Comparison of ENCODE assay signal across 27 mouse cellular contexts in genomic region chr5:144084271-144084670, GRCm38 (mm10). TPM values are rescaled to one million over a fixed set of nuclear protein-coding genes. Genes with fewer than 3 reads are reported as not detected.
A peak's percentile ranks its signal among the peaks of the same experiment; 100 is the strongest.
DNase-seq lines count a peak whose midpoint lies in the region; ATAC-seq and TF ChIP-seq lines count a peak whose summit lies in the region.
"Had no signal": no experiment of that assay in that cellular context is flagged by ENCODE, and none has a peak within 500 bp of the region (broad histone marks: within the 10 kb centered on the region; RNA-seq: fewer than 3 reads in every experiment).

No protein-coding gene starts in this region.

- TF ChIP-seq POLR2A in CH12.LX (IDR thresholded peaks at IDR 0.05; ENCODE audit: low read depth, low read length) (no peak), ES-Bruce4 (IDR thresholded peaks at IDR 0.05; ENCODE audit: insufficient read depth, low read length) (peak; percentile 16)

- TF ChIP-seq RAD21 in CH12.LX (IDR thresholded peaks at IDR 0.05; ENCODE audit: low read depth, low read length) = no peak

- WGBS in liver, embryonic 11.5 days = 65% methylated on average over 4 of the region's 4 CpGs

- dilution Hi-C loops in CH12.LX (cut with MboI; ENCODE audit: extremely low pct_ligation_motif_present, extremely low pct_unique_long_range_greater_than_20kb, low sequenced_read_pairs) = no loop called here

- no peak for ATAC-seq in liver, embryonic 11.5 days (replicated peaks; ENCODE audit: low FRiP score)
- ATAC-seq: CD4-positive, CD25-positive, alpha-beta regulatory T cell, adult 4 months; forebrain, embryonic 13.5 days; intestine, embryonic 16.5 days; Patski had no signal

- peaks cover 4% of the 10 kb centered on the region for H3K9me3 ChIP-seq in CH12.LX (replicated peaks; ENCODE audit: low read length)
- no peaks in the 10 kb centered on the region; the same call in 1 of the 2 replicates for H3K9me3 ChIP-seq in ES-Bruce4 (replicated peaks; ENCODE audit: control insufficient read depth, insufficient read depth, low read length, poor library complexity, severe bottlenecking)
- no peaks in the 10 kb centered on the region for H3K9me3 ChIP-seq in liver, embryonic 11.5 days (ENCODE audit: control insufficient read depth, low read length)
- H3K9me3 ChIP-seq: embryonic facial prominence, embryonic 13.5 days; forebrain, embryonic 13.5 days; heart, embryonic 12.5 days; hindbrain, embryonic 15.5 days had no signal

- H3K4me1 ChIP-seq in CH12.LX (ENCODE audit: control insufficient read depth in 1 of 2, insufficient read depth in 2 of 2) = no peaks in the 10 kb centered on the region
- peaks cover 6% of the 10 kb centered on the region for H3K4me1 ChIP-seq in ES-Bruce4 (ENCODE audit: control insufficient read depth, insufficient read depth, low read length)
- H3K4me1 ChIP-seq in liver, embryonic 11.5 days (replicated peaks; ENCODE audit: control insufficient read depth, insufficient read depth, low read length) = no peaks in the 10 kb centered on the region
- H3K4me1 ChIP-seq: embryonic facial prominence, embryonic 13.5 days; forebrain, embryonic 13.5 days; heart, embryonic 12.5 days; hindbrain, embryonic 15.5 days had no signal

- in situ Hi-C loops in CH12.LX (cut with MboI; ENCODE audit: low pct_ligation_motif_present, low pct_unique_long_range_greater_than_20kb, low sequenced_read_pairs) = no loop called here

- H3K9ac ChIP-seq in CH12.LX (ENCODE audit: insufficient read depth, low read depth) (no peak overlapping the region), ES-Bruce4 (ENCODE audit: low read depth, poor library complexity, severe bottlenecking) (no peak overlapping the region)
- no peak overlapping the region for H3K9ac ChIP-seq in liver, embryonic 11.5 days (ENCODE audit: low read depth, low read length)
- H3K9ac ChIP-seq: embryonic facial prominence, embryonic 13.5 days; forebrain, embryonic 13.5 days; forebrain, postnatal 0 days; heart, embryonic 12.5 days; hindbrain, embryonic 15.5 days had no signal

- peak; percentile 7 for DNase-seq in CH12.LX (ENCODE audit: extremely low read depth)
- peak; percentile 97 for DNase-seq in R1 (ENCODE audit: low read depth, low spot score)
- no peak for DNase-seq in embryo, embryonic 10 days (ENCODE audit: low spot score)
- DNase-seq in liver, embryonic 11.5 days (ENCODE audit: low spot score) = no peak
- no peak for DNase-seq in layer of hippocampus, postnatal 10 days (ENCODE audit: low spot score in 2 of 2)
- DNase-seq: adrenal gland, postnatal 10 days; B cell, adult 2 months; cerebellum, adult 11 months; cerebellum, adult 8-10 months; cerebellum, postnatal 14 days; gastrocnemius, postnatal 14 days; heart, postnatal 36 days had no signal

- H3K27ac ChIP-seq in CH12.LX (ENCODE audit: insufficient read depth, low read depth) (no peak overlapping the region), ES-Bruce4 (ENCODE audit: insufficient read depth, low read length) (peak overlapping the region; percentile 97)
- no peak overlapping the region for H3K27ac ChIP-seq in liver, embryonic 11.5 days (ENCODE audit: low read depth, low read length)
- H3K27ac ChIP-seq: embryonic facial prominence, embryonic 13.5 days; forebrain, embryonic 13.5 days; hindbrain, embryonic 15.5 days had no signal

- peaks cover 27% of the 10 kb centered on the region for H3K27me3 ChIP-seq in CH12.LX (replicated peaks)
- H3K27me3 ChIP-seq in ES-Bruce4 (ENCODE audit: control insufficient read depth, insufficient read depth, low read length, poor library complexity, severe bottlenecking) = no peaks in the 10 kb centered on the region
- no peaks in the 10 kb centered on the region for H3K27me3 ChIP-seq in liver, embryonic 11.5 days (replicated peaks; ENCODE audit: control insufficient read depth, insufficient read depth, low read length)
- H3K27me3 ChIP-seq: embryonic facial prominence, embryonic 13.5 days; forebrain, embryonic 13.5 days; heart, embryonic 12.5 days; hindbrain, embryonic 15.5 days; Patski had no signal

- TF ChIP-seq EP300 in CH12.LX (IDR thresholded peaks at IDR 0.05; ENCODE audit: low read length) (no peak), ES-Bruce4 (IDR thresholded peaks at IDR 0.05; ENCODE audit: insufficient read depth, low read depth, low read length) (no peak)

- H3K36me3 ChIP-seq in CH12.LX (replicated peaks in 1 of 2; ENCODE audit: control insufficient read depth in 1 of 2, insufficient read depth in 1 of 2, low read length in 1 of 2) (no peaks in the 10 kb centered on the region), ES-Bruce4 (ENCODE audit: control insufficient read depth, insufficient read depth, low read length, poor library complexity, severe bottlenecking) (no peaks in the 10 kb centered on the region)
- H3K36me3 ChIP-seq in liver, embryonic 11.5 days (ENCODE audit: control insufficient read depth, insufficient read depth, low read length) = no peaks in the 10 kb centered on the region
- H3K36me3 ChIP-seq: embryonic facial prominence, embryonic 13.5 days; heart, embryonic 12.5 days; hindbrain, embryonic 15.5 days had no signal

- no peak for TF ChIP-seq CTCF in CH12.LX (conservative IDR thresholded peaks at IDR 0.05 in 1 of 2, IDR thresholded peaks at IDR 0.05 in 1 of 2; ENCODE audit: low read depth in 2 of 2, low read length in 2 of 2)
- TF ChIP-seq CTCF in ES-Bruce4 (IDR thresholded peaks at IDR 0.05; ENCODE audit: low read depth, low read length) = no peak

- no peaks in the 10 kb centered on the region for H3K79me2 ChIP-seq in CH12.LX (replicated peaks; ENCODE audit: control insufficient read depth, extremely low read depth, insufficient read depth, poor library complexity, severe bottlenecking)

- H3K4me3 ChIP-seq in CH12.LX (replicated peaks in 1 of 3; ENCODE audit: low read depth in 2 of 3, low read length in 2 of 3, poor library complexity in 1 of 3) = no peak overlapping the region
- H3K4me3 ChIP-seq in ES-Bruce4 (ENCODE audit: low read depth, low read length) = no peak overlapping the region
- no peak overlapping the region for H3K4me3 ChIP-seq in liver, embryonic 11.5 days (ENCODE audit: low read depth, low read length)
- H3K4me3 ChIP-seq: embryonic facial prominence, embryonic 13.5 days; forebrain, embryonic 13.5 days; heart, embryonic 12.5 days; hindbrain, embryonic 15.5 days had no signal

- no peak overlapping the region for H3K4me2 ChIP-seq in CH12.LX (ENCODE audit: insufficient read depth, low read depth, poor library complexity, severe bottlenecking)
- H3K4me2 ChIP-seq in liver, embryonic 11.5 days = no peak overlapping the region
- H3K4me2 ChIP-seq: embryonic facial prominence, embryonic 13.5 days; forebrain, embryonic 13.5 days; heart, embryonic 12.5 days; hindbrain, embryonic 15.5 days had no signal

TF ChIP-seq in CH12.LX, 34 proteins besides CTCF, POLR2A, EP300 and RAD21:
- no peak for TF ChIP-seq MXI1 (IDR thresholded peaks at IDR 0.05; ENCODE audit: low read depth, low read length)
- TF ChIP-seq ETS1 (conservative IDR thresholded peaks at IDR 0.05; ENCODE audit: low read depth, low read length) = no peak
- TF ChIP-seq ZNF384 (IDR thresholded peaks at IDR 0.05; ENCODE audit: low read depth, low read length) = no peak
- TF ChIP-seq MAFK (IDR thresholded peaks at IDR 0.05; ENCODE audit: insufficient replicate concordance, low read length) = no peak
- no peak for TF ChIP-seq SIN3A (IDR thresholded peaks at IDR 0.05; ENCODE audit: low read length)
- no peak for TF ChIP-seq MEF2A (IDR thresholded peaks at IDR 0.05; ENCODE audit: borderline replicate concordance, low read depth, low read length)
- no peak for TF ChIP-seq CHD1 (IDR thresholded peaks at IDR 0.05; ENCODE audit: low read depth, low read length)
- no peak for TF ChIP-seq POLR2AphosphoS2 (IDR thresholded peaks at IDR 0.05; ENCODE audit: low read depth, low read length)
- no peak for TF ChIP-seq JUND (conservative IDR thresholded peaks at IDR 0.05; ENCODE audit: low read depth, low read length)
- TF ChIP-seq RCOR1 (conservative IDR thresholded peaks at IDR 0.05; ENCODE audit: low read depth, low read length) = no peak
- no peak for TF ChIP-seq NELFE (IDR thresholded peaks at IDR 0.05; ENCODE audit: low read depth, low read length)
- no peak for TF ChIP-seq E2F4 (IDR thresholded peaks at IDR 0.05; ENCODE audit: insufficient replicate concordance, low read depth, low read length)
- no peak for TF ChIP-seq TCF12 (IDR thresholded peaks at IDR 0.05; ENCODE audit: low read depth, low read length)

RNA-seq across cellular contexts. Expression of gene Lmtk2, which starts 16.0 kb away (rescaled TPM):
- 9.4 and 10.1 TPM in 2 replicates for total RNA-seq in CH12.LX (2012; rRNA removed)
- total RNA-seq in CH12.LX (2014; rRNA removed) = 5.7 and 5.9 TPM in 2 replicates
- polyA plus RNA-seq in CH12.LX (2012; ENCODE audit: insufficient read length, low read depth) = 4.3 and 5.1 TPM in 2 replicates
- polyA plus RNA-seq in ES-Bruce4 (2011; ENCODE audit: insufficient read depth, insufficient read length, low read depth, missing spikeins) = 46.2 and 47.1 TPM in 2 replicates
- polyA plus RNA-seq in liver, embryonic 11.5 days (2014; fragmentation: Nextera tagmentation; extraction: Ambion mirVana) = 4.9 and 5.7 TPM in 2 replicates
- total RNA-seq in layer of hippocampus, postnatal 10 days (2021) = 10 to 100 TPM; 83.0 to 91.0 TPM

RNA-seq across cellular contexts. Expression of gene Ocm, which starts 57.8 kb away (rescaled TPM):
- total RNA-seq in CH12.LX (2012; rRNA removed) (not detected in 2 replicates), CH12.LX (2014; rRNA removed) (not detected in 2 replicates)
- polyA plus RNA-seq in CH12.LX (2012; ENCODE audit: insufficient read length, low read depth) (not detected in 2 replicates), ES-Bruce4 (2011; ENCODE audit: insufficient read depth, insufficient read length, low read depth, missing spikeins) (not detected in 2 replicates)
- polyA plus RNA-seq in liver, embryonic 11.5 days (2014; fragmentation: Nextera tagmentation; extraction: Ambion mirVana) = not detected in 2 replicates
- total RNA-seq in layer of hippocampus, postnatal 10 days (2021) = under 1 TPM in 1 of 2 experiments, not detected in 1; 0.59 TPM
- total RNA-seq: adrenal gland, postnatal 10 days; adrenal gland, postnatal 4 days; common myeloid progenitor, adult 5-6 weeks; forebrain, postnatal 0 days; gastrocnemius, adult 18-20 months; gastrocnemius, postnatal 14 days; heart, adult 8-10 months; heart, postnatal 36 days had no signal
- polyA plus RNA-seq: brain, embryonic 14.5 days; CD4-positive, CD25-positive, alpha-beta regulatory T cell, adult 4 months; embryonic facial prominence, embryonic 13.5 days; forebrain, embryonic 13.5 days; forebrain, postnatal 0 days; gonadal fat pad, adult 2 months; heart, embryonic 12.5 days; hindbrain, embryonic 15.5 days; intestine, embryonic 16.5 days; Patski had no signal

Comparison
In these comparisons a context has a peak if more than half of its experiments do, and no peak if none do; other contexts are left out.
1. DNase-seq: peak in CH12.LX (single experiment) and R1 (single experiment); none in embryo, embryonic 10 days (single experiment), liver, embryonic 11.5 days (single experiment) and layer of hippocampus, postnatal 10 days (0 of 2).